Mouse (Mus musculus): ENCODE data around the gene Zranb1.
A peak's percentile ranks its signal among the peaks of the same experiment; 100 is the strongest.

The Zranb1 gene

DNA sequence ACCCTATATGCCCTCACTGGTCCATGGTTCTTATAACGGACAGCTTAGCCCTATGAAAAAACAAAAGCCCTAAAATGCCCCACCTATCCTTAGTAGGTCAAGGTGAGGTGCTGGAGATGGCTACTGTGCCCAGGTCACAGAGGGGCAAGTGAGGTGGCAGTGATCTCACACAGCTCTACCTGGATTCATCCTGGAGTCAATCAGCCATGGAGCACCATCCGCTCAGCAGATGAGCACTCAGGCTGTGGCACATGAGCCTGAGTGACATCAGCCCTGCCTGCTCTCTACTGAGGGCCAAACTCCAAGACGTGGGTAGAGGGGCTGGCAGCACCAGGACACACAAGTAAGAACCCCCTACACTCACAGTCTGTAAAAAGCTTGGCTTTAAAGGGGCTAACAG lies 70.4 kb downstream of the Zranb1 start:
- DNase-seq (ENCODE audit: low read depth), result no peak

DNA sequence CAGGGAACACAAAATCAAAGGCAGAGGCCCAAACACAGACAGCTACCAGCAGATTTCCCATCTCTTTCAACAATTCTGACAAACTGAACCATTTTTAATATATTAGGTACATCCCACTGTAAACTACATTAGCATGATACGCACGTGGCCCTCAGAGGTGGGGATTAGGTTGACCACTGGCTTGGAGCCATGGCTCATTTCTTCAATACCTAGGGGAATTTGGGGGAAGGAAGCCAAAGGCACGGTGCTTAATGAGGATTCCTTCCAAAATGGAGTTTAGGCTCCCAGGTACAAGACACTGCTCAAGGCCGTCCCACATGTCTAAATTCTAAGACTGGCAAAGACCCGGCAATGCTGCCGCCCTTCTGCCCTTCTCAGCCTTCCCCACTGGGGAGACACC lies 71.3 kb downstream of the Zranb1 start:
- no peak for DNase-seq (ENCODE audit: low read depth)

DNA sequence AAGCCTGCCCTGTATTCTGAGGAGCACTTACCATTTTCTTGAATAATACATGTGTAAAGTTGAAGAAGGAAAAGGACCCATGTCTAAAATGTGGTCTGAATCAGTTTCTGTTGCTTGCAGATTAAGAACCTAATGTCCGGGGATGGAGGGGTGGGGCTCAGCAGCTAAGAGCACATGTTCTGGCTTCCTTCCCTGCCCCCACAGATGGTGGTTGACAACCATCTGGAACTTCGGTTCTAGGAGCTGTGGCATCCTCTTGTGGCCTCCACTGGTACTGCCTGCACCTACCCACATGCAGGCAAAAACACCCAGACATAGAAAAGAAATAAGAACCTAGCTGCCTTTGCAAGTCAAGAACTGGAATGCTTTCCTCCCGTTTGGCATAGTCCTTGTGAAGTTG lies 72.5 kb downstream of the Zranb1 start:
- peak; percentile 49 for DNase-seq (ENCODE audit: low read depth)

DNA sequence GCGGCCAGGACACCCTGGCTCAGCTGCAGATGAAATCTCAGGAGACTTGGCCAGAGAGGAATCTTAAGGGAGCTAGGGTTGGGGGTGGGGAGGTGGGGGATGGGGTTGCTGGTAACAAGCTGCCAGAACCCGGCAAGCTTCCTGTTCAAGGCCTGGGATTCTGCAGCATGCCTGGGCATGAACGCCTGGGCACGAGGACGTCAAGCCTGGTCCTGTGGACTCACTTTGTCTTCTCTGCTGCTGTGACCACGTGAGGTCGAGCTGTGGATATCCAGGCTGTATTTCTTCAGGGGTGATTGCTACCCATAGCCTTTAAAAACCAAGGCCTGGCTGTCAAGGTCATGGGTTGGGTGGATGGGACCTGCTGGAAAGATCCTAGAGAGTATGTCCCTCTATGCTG lies 74.8 kb downstream of the Zranb1 start:
- no peak for DNase-seq (ENCODE audit: low read depth)

DNA sequence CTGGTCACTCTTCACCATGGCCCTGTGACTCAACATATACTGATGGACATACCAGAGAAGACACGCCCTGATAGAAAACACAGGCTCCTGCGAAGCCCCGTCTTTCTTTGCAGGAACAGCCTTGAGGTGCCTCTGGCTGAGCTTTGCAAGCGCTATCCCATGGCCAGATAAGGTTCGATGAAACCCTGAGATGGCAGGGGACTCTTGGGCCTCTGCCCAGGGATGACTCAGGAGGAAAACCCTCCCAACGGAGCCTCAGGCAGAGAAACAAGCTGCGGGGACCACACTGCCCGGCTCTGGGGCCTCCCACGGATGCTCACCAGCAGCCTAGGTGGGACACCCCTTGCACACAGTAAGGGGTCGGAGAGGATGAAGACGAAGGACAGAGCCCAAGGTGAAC lies 76.4 kb downstream of the Zranb1 start:
- DNase-seq (ENCODE audit: low read depth), result no peak

DNA sequence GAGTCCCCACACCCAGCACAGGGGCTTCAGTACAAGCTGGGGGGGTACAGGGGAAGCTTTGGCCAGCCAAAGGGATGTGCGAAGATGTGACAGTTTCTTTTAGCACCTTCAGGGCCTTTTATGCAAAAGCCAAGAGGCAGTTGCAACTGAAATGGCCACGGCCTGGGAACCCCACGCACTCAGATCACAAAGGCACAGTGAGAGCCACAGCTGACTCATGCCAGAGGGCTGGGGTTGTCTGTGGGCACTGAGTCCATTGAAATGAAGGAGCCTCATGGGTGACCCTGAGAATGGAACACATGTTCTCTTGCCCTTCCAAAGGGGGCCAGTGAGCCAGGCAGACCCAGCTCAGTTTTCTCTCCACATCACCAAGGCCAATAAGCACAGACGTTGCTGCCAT lies 77.7 kb downstream of the Zranb1 start:
- no peak for DNase-seq (ENCODE audit: low read depth)

DNA sequence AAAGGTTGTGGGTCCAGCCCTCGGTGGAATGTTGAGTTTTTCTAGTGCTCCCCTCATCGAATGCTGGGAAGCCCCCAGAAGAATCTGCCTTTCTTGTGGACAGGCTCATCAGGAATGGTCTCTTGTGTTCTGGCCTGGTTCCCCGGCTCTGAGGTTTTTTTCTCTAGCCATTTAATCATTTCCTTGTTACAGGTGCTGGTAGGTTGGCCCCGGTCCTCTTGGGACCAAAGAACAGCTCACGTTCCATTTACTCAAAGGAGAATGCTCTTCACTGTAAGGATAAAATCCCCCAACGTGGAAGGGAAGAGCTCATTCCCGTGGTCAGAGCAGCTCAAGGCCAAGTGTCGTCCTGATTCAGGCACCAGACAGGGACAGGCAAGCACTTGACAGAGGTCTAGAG lies 78.7 kb downstream of the Zranb1 start:
- no peak for DNase-seq (ENCODE audit: low read depth)

DNA sequence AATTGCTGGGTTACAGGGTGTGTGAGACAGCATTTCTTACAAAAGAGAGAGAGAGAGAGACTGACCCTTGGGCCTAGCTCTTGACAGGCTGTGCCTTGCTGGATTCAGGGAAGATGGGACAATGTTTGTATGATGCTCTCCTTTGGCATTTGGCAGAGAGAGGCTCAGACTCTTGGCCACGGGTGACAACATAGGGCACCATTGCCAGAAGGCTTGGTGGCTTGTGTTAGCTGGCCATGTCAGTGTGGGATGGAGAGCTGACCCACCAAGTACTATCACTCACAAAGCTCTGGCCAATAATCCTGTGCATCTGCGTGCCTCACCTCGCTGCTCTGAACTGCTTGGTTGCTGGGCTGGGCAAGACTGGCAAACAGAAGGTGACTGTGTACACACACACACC lies 79.5 kb downstream of the Zranb1 start:
- DNase-seq (ENCODE audit: low read depth), result no peak

DNA sequence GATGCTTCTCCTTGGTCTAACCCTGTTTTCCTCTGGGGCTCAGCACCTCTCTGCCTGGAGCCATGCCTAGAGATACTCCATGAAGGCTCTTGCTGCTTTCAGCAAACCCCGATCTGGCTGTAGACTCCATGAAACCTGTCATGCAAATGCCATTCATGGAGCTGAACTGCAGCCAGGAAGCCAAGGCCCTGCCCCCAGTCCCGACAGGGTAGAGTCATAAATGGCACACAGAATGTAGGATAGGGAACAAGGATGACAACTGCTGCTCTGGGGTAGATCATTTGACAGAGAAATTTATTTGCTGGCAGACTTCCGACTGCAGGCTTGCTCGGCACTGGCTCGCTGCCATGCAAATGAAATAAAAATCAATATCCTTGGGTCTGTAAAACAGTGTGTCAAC lies 80.2 kb downstream of the Zranb1 start:
- DNase-seq (ENCODE audit: low read depth), result no peak

DNA sequence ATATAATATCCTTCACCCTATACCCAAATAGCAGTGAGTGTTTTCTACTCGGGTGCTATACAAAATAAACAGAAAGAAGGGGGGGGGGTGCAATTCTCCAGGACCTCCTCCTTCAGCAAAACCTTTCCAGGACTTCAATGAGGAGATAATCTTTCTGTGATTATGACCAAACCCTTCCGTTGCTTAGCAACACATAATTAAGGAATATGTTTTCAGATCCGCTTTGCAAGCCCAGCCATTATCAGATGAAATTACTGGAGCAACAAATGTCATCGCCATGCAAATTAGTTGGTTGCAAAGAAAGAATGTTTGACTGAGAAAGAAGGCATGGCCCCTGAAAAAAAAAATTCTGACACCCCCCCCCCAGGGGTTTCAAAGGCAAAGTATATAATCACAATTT lies 80.7 kb downstream of the Zranb1 start:
- DNase-seq (ENCODE audit: low read depth), result no peak

DNA sequence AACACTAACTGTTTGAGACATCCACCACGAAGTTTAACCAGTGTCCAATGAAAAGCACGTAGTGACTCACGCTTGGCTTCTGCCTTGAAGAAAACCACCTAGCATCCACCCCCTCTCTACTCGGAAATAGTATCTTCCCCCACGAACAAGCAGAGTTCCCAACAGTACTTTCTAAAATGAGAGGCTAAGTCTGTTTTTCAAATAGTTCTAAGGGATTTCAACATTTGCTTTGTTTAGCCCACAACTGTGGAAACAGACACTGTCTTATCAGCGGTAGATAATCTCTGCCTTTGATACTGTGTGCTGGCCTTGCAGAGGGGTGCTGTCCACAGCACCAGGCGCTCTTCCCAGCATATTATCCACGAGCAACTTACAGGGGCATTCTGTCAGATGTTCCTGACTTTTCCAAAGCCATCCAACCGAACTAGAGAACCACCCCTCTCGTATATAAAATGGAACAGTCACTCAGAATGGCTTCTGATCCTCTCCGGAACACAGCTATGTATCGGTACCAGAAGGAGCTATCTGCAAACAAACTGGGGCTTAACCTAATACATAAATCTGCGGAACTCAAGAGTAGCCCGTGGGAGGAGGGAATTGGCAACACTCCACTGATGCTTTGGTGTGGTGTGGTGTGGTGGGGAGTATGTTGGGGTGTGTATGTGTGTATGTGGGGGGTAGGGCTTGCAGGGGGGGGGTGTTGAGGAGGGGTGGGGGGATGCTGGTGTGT lies 81.9 kb downstream of the Zranb1 start:
- no peak for DNase-seq (ENCODE audit: low read depth)

DNA sequence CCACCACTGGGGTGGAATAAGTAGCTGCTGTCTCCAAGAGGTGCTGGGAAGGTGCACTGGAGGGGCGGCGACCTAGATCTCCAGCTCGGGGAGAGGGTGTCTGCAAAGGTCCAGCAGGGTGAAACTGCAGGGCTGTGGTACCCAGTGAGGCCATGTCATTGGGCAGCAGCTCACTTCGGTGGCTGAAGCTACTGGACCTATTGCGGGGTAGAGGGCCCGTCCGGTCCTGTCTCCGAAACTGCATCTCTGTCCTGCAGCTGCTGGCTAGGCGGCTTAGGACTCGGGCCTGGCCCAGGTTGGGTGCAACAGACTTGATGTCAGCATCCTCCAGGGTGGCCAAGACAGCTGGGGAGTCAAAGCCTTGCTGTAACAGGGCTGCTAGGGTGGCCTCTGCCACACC lies 83.0 kb downstream of the Zranb1 start:
- no peak for DNase-seq (ENCODE audit: low read depth)

DNA sequence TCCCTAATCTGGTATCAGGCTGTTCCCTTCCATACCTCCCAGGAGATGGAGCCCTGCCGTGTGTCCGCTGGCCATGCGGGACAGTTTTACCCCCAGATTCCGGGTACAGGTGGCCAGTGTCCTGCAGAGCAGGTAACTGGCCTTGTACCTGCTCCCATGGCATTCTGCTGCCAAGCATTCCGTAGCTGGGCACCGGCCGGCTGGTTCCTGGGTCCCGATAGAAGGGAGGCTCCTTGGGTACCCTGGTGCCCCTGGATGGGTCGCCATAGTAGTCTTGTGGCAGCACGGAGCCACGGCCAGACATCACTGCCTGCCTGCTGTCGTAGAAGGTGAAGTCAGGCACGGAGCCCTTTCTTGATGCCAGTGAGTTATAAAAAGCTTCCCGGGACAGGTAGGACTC lies 83.7 kb downstream of the Zranb1 start:
- DNase-seq (ENCODE audit: low read depth), result no peak

DNA sequence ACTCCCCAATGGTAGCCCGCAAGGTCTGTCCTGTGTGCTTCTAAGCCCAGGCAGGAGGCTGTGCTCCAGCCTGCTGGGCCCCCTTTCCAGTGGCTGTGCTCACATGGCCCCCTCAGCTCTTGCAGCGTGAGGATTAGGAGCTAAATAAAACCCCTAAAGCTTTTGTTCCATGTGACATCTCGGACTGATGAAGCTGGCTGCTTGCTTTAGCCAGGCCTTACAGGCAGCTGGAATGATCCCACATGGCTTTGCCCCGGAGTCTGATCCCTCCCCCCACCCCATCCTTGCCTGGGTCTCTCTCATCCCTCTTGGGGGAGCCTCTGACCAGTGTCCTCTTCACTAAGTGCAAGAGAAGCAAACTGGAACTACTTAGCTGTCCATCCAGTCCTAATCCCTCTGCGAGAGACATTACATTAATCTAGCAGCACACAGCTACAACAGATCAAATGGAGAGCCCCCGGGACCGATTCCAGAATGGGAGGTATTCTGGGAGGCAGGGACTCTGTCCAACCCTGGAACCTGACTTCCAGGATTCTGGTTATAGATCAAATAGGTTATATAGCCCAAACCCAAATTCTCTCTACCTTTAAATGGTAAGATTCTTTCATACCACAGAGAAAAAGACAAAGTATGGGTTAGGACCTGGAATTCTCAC lies 84.6 kb downstream of the Zranb1 start:
- DNase-seq (ENCODE audit: low read depth), result no peak

DNA sequence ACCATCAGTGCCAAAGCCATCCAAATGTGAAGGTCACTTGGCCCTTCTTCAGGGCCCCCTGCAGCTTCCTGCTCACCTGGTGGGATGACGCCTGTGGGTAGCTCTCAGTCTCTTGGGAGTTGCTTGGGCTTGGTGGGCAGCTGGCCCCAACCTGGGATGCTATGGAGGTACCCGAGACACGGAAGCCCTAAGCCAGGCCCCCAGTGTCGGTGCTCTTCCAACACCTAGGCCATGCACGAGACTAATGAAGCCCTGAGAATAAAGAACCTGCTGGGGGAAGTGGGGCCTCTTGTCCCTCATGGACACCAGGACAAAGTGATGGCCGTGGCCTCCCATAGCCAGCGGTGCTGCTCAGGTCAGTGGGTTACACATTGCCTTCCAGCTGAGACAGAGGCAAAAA lies 88.0 kb downstream of the Zranb1 start:
- DNase-seq (ENCODE audit: low read depth), result no peak

DNA sequence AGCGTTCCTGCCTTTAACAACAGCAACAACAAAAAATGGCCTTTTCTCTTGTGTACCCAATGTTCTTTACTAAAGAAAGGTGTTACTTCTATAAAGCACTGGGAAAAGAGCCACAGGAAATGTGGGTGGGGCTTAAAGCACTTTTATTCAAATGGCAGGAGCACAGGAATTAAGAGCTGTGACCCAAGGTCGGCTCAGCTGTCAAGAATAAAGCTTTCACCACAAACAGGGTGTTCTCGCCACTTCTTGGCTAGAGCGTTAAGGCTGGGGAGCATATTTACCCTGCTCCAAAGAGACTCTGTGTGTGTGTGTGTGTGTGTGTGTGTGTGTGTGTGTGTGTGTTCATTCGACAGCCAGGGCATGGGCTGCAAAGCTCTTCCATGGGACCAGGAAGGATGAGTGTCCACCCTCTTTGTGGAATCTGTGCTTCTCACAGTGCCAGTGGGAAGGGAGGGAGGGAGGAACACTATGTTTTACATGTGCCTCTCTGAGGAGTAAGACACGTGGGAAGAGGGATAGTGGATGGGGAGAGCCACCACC lies 88.6 kb downstream of the Zranb1 start:
- no peak for DNase-seq (ENCODE audit: low read depth)

DNA sequence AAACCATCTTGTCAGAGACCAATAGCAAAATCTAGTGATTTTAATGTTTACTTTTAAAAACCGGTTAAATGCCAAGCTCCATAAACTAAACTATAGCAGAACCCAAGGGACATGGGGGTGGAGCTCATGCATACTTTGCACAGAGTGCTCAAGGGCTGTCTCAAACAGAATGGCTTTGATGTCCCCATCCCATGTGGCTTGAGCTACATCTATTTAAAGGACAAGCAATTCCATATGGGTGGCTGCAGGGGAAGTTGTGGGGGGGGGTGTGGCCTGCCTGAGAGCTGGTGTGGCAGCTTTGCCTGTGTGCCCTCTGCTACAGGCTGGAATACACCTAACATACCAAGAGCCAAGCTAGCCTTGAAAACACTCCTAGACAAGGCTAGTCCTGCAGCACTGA lies 93.8 kb downstream of the Zranb1 start:
- no peak for DNase-seq (ENCODE audit: low read depth)

DNA sequence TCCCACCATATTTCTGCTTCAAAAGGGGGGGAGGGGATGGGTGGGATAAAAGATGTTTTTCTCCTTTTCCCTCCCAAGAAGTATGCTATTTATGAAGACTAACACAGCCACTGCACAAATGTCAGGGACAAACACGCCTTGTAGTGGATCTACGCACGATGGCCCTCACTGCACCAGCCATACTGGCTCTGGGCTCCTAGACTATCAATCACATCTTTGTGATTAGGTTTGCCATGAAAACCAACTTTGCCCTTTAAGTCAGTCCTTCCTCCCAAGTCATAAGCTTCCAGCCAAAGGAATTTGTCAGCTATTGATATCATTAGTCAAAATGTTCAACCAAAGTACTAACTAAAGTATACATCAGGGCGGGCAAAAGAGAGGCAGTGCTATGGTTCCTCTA lies 97.0 kb downstream of the Zranb1 start:
- DNase-seq (ENCODE audit: low read depth), result no peak

DNA sequence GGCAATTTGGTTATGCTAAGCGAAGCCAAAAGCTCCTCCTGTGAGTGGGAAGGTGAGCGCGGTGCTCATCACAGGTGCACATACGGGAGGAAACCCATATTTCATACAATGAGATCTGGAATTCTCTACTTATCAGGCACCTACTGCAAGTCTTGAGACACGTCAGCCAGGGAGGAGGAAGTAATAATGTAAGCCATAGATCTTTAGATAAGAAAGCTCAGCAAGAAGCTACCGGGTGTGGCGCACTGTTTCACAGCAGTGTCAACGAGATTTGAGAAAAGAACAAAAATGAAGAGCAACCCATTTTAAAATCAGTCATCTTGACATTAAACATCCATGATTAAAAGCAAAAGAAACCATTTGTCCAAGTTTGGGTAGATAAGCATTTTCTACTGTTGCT lies 98.1 kb downstream of the Zranb1 start:
- no peak for DNase-seq (ENCODE audit: low read depth)

DNA sequence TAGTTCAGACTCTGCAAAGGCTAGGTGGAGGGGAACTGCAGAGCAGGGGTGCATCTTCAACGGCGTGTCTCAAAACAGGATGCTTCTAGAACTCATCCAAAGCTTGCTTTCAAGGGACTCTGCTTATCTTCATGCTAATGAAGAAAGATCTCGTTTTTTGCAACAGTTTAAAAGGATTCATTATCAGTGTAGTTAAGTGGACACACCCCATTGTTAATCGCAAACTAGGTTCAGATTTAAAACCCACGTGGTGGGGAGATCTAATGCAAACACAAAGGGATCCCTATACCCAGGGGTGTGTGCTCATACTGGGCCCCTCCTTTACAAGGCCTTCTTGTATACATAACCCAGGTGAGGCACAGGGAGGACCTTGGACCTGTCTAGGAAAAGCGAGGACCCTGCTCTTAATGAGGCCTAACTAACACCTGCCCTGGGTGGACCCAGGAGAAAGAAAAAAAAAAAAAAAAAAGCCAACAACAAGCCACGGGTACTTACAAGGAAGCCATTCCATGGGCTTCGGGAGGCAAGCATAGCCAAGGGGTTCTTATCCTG lies 98.6 kb downstream of the Zranb1 start:
- DNase-seq (ENCODE audit: low read depth), result no peak

DNA sequence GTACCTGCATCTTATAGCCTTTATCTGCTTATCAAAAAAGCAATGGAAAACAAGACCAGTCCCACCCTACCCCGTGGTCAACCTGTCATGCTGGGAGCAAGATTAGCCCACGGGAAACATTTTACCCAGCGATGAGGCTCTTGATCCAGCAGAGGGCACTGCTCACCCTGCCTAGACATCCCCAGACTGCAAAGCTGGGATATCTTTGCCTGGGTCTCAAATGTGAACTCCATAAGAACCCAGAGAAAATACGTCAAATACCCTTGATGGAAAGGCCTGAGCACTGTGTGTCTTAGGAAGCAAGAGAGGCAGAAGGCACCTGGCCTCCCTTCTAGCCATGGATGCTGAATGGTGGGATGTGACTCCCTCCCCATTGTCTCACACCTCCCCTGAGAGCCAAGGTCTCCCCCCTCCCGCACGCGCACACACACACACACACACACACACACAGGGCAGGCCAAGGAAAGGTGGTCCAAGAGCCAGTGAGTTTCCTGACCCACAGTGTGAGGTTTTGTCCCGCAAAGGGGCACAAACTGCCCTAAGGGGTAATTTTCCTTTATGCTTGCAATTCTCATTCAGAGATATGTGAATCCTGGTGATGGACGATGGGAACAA lies 101.8 kb downstream of the Zranb1 start:
- peak; percentile 34 for DNase-seq (ENCODE audit: low read depth)

DNA sequence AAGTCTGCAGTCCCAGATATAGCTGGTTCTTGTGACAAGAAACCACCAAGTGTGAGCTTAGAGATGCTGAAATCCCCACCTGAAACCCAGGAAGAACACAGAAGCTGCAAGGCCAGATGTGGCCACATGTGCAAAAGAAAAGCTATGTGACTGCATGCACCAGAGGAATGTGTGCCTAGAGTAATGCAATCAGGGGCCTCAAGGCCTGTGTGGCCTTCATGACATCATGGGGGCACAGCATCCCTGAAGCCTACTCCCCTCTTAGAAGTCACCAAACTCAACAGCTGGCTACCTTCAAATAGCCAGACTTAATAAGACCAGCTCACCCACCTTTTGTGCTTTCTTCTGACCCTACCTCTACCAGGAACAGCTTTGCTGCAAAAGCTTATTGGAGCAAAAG lies 105.0 kb downstream of the Zranb1 start:
- no peak for DNase-seq (ENCODE audit: low read depth)

Measured in c-Kit-positive CD71-positive TER-119-negative erythroid progenitor cells, embryonic 14.5 days (primary cell).